Mouse (Mus musculus): ENCODE results near the gene 2810006K23Rik. TPM values are rescaled to one million over a fixed set of nuclear protein-coding genes. Genes with fewer than 3 reads are reported as not detected.
A peak's percentile ranks its signal among the peaks of the same experiment; 100 is the strongest.

The 2810006K23Rik gene
- polyA plus RNA-seq, 1 experiment, result 7.8 TPM

DNA sequence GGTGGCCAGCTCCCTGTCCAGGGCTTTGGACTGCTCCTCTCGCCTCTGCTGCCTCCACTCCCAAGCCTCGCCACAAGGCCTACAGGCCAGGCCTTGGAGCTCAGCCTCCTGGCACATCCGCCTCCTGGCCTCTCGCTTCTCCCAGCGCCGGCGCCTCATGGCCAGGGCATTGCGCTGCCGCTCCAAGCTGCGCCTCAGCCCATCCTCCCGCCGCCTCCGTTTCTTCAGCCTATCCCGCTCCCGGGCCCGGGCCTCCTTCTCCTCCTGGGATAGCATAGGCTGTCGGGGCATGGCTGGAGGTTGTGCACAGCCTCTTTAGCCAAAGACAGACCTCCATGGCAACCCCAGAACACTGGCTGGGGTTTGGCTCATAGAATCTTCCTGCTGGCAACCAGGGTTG, 21.3 kb downstream of the 2810006K23Rik start:
- peaks cover 49% of the 10 kb centered on the region for H3K79me3 ChIP-seq (ENCODE audit: low read depth)
- no peak overlapping the region for H3K4me3 ChIP-seq (ENCODE audit: insufficient read depth, poor library complexity, severe bottlenecking)
- no peak for TF ChIP-seq MAX (IDR thresholded peaks at IDR 0.05)
- no peak for TF ChIP-seq USF1 (IDR thresholded peaks at IDR 0.05; ENCODE audit: low read depth)
- no peak for TF ChIP-seq CEBPB (IDR thresholded peaks at IDR 0.05; ENCODE audit: low read depth)
- TF ChIP-seq CTCF (IDR thresholded peaks at IDR 0.05; ENCODE audit: control insufficient read depth, insufficient read depth, insufficient read length), result no peak
- TF ChIP-seq MYOD1 (IDR thresholded peaks at IDR 0.05; ENCODE audit: control insufficient read depth, insufficient read length, low read depth), result no peak
- no peak for TF ChIP-seq FOSL1 (IDR thresholded peaks at IDR 0.05; ENCODE audit: insufficient read depth, low read length, poor library complexity, severe bottlenecking)
- no peak for TF ChIP-seq MYOG (IDR thresholded peaks at IDR 0.05; ENCODE audit: control insufficient read depth, extremely low read depth, insufficient read length)
- H3ac ChIP-seq (ENCODE audit: control insufficient read depth, insufficient read length, low read depth), result no peak overlapping the region
- H3K79me2 ChIP-seq (ENCODE audit: control insufficient read depth, insufficient read depth), result peaks cover 63% of the 10 kb centered on the region
- peaks cover 43% of the 10 kb centered on the region for H3K36me3 ChIP-seq (ENCODE audit: control insufficient read depth, insufficient read depth)
- no peaks in the 10 kb centered on the region for H3K27me3 ChIP-seq (ENCODE audit: control insufficient read depth, insufficient read depth, insufficient read length)

DNA sequence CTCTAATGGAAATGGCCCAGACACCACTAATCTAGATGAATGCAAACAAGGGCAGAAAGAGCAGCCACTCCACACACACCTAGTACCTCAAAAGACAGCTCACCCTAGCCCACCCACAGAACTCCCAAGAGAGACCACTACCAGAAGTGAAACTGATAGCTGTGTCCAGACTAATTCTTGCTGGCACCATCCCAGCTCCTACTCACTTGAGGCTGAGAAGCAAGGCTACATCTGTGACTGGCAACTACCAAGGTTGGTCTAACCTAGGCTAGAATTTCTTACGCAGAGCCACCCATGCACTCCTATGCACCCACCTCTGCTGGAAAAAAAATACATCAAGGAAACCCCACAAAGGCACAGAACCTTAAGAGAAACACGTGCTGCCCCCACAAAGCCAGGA, 22.5 kb downstream of the 2810006K23Rik start:
- TF ChIP-seq USF1 (IDR thresholded peaks at IDR 0.05; ENCODE audit: low read depth) (no peak), MYOD1 (IDR thresholded peaks at IDR 0.05; ENCODE audit: control insufficient read depth, insufficient read length, low read depth) (no peak), MYOG (IDR thresholded peaks at IDR 0.05; ENCODE audit: control insufficient read depth, extremely low read depth, insufficient read length) (no peak), CTCF (IDR thresholded peaks at IDR 0.05; ENCODE audit: control insufficient read depth, insufficient read depth, insufficient read length) (no peak), MAX (IDR thresholded peaks at IDR 0.05) (no peak), FOSL1 (IDR thresholded peaks at IDR 0.05; ENCODE audit: insufficient read depth, low read length, poor library complexity, severe bottlenecking) (no peak), CEBPB (IDR thresholded peaks at IDR 0.05; ENCODE audit: low read depth) (no peak)
- Histone ChIP-seq H3K27me3 (ENCODE audit: control insufficient read depth, insufficient read depth, insufficient read length) (no peaks in the 10 kb centered on the region), H3K79me2 (ENCODE audit: control insufficient read depth, insufficient read depth) (peaks cover 64% of the 10 kb centered on the region), H3K36me3 (ENCODE audit: control insufficient read depth, insufficient read depth) (peaks cover 32% of the 10 kb centered on the region), H3K4me3 (ENCODE audit: insufficient read depth, poor library complexity, severe bottlenecking) (no peak overlapping the region), H3ac (ENCODE audit: control insufficient read depth, insufficient read length, low read depth) (no peak overlapping the region), H3K79me3 (ENCODE audit: low read depth) (peaks cover 49% of the 10 kb centered on the region)

DNA sequence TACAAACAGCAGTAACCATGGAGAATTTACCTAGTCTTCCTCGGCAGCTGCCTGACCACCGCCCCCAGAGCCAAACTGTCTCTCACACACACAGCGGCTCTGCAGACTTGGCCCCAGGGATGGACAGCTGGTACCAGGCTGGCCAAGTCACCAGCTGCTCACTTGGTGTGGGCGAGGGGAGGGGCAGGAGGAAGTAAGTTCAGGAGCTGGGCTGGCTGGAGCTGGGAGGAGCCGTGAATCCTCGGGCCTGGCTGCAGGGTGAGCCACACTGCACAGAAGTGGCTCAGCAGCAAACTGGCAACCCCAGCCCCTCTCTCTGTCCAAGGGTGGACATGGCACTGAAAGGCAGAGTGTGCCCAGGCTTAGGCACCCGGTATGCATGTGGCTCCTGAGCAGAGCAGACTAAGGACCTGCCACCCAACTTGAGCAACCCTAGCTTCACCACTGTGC, 23.2 kb downstream of the 2810006K23Rik start:
- H3K4me3 ChIP-seq (ENCODE audit: insufficient read depth, poor library complexity, severe bottlenecking), result peak overlapping the region; percentile 65
- peak overlapping the region; percentile 58 for H3ac ChIP-seq (ENCODE audit: control insufficient read depth, insufficient read length, low read depth)
- TF ChIP-seq FOSL1 (IDR thresholded peaks at IDR 0.05; ENCODE audit: insufficient read depth, low read length, poor library complexity, severe bottlenecking) (no peak), MYOG (IDR thresholded peaks at IDR 0.05; ENCODE audit: control insufficient read depth, extremely low read depth, insufficient read length) (no peak), USF1 (IDR thresholded peaks at IDR 0.05; ENCODE audit: low read depth) (no peak), MAX (IDR thresholded peaks at IDR 0.05) (peak; percentile 14), MYOD1 (IDR thresholded peaks at IDR 0.05; ENCODE audit: control insufficient read depth, insufficient read length, low read depth) (peak; percentile 88), CEBPB (IDR thresholded peaks at IDR 0.05; ENCODE audit: low read depth) (no peak), CTCF (IDR thresholded peaks at IDR 0.05; ENCODE audit: control insufficient read depth, insufficient read depth, insufficient read length) (no peak)
- H3K79me3 ChIP-seq (ENCODE audit: low read depth), result peaks cover 49% of the 10 kb centered on the region
- H3K27me3 ChIP-seq (ENCODE audit: control insufficient read depth, insufficient read depth, insufficient read length), result no peaks in the 10 kb centered on the region
- peaks cover 32% of the 10 kb centered on the region for H3K36me3 ChIP-seq (ENCODE audit: control insufficient read depth, insufficient read depth)
- peaks cover 64% of the 10 kb centered on the region for H3K79me2 ChIP-seq (ENCODE audit: control insufficient read depth, insufficient read depth)

DNA sequence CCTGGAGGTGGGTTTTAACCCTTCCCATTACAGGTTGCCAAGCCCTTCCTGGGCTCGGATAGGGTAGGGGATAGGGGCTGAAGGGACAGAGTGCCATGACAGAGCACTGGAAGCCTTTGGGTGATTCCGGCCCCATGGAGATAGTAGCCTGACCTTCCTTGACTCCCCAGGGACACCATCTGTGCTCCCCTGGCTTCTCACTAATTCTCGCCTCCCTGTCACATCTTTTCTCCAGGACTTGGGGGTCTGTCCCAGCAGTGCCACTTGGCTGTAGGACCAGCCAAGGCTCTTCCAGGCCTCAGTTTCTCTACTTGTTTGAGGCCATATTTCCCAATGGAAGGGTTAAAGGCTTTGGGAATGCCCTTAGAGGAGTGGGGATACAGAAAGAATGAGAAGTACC, 23.7 kb downstream of the 2810006K23Rik start:
- TF ChIP-seq MYOG (IDR thresholded peaks at IDR 0.05; ENCODE audit: control insufficient read depth, extremely low read depth, insufficient read length), result no peak
- no peak for TF ChIP-seq CEBPB (IDR thresholded peaks at IDR 0.05; ENCODE audit: low read depth)
- TF ChIP-seq MAX (IDR thresholded peaks at IDR 0.05), result peak; percentile 2
- no peak for TF ChIP-seq CTCF (IDR thresholded peaks at IDR 0.05; ENCODE audit: control insufficient read depth, insufficient read depth, insufficient read length)
- no peak for TF ChIP-seq MYOD1 (IDR thresholded peaks at IDR 0.05; ENCODE audit: control insufficient read depth, insufficient read length, low read depth)
- no peak for TF ChIP-seq FOSL1 (IDR thresholded peaks at IDR 0.05; ENCODE audit: insufficient read depth, low read length, poor library complexity, severe bottlenecking)
- no peak for TF ChIP-seq USF1 (IDR thresholded peaks at IDR 0.05; ENCODE audit: low read depth)
- Histone ChIP-seq H3K4me3 (ENCODE audit: insufficient read depth, poor library complexity, severe bottlenecking) (peak overlapping the region; percentile 65), H3K79me3 (ENCODE audit: low read depth) (peaks cover 49% of the 10 kb centered on the region), H3ac (ENCODE audit: control insufficient read depth, insufficient read length, low read depth) (peak overlapping the region; percentile 58), H3K36me3 (ENCODE audit: control insufficient read depth, insufficient read depth) (peaks cover 28% of the 10 kb centered on the region), H3K79me2 (ENCODE audit: control insufficient read depth, insufficient read depth) (peaks cover 64% of the 10 kb centered on the region), H3K27me3 (ENCODE audit: control insufficient read depth, insufficient read depth, insufficient read length) (no peaks in the 10 kb centered on the region)

DNA sequence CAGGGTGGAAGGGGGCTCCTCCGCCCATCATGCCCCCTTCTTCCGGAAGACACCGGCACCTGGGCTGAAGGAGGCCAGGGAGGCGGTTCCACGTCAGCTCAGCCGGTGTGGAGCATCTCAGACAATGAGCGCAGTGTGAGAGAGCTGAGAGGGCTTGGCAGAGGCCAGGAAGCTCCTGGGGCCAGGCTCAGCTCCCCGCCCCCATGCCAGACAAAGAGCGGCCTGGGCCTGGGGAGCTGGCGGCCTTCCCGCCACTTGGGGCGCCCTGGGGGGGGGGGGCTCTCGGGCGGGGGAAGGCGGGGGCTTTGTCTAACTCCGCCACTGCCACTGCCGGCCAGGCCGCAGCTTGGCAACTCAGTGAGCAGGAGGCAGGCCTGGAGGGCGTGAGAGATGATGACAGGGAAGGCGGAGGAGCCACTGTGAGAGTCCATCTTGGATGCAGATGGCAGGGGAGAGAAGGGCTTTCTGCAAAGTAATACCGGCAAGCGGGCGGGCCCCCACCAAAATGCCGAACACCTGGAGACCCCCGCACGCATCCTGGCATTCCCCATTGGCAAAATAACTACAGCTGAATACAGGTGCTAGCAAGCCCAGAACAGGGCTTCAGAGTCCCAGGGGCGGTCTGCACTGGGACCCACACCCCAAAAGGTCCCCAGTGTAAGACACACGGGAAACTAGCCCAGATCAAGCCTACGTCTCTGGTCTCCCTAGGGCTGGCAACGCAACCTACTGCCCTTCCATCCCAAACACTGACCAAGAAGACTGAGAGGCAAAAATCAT, 24.4 kb downstream of the 2810006K23Rik start:
- H3K79me3 ChIP-seq (ENCODE audit: low read depth), result peaks cover 49% of the 10 kb centered on the region
- peaks cover 64% of the 10 kb centered on the region for H3K79me2 ChIP-seq (ENCODE audit: control insufficient read depth, insufficient read depth)
- H3ac ChIP-seq (ENCODE audit: control insufficient read depth, insufficient read length, low read depth), result peak overlapping the region; percentile 91
- peaks cover 25% of the 10 kb centered on the region for H3K36me3 ChIP-seq (ENCODE audit: control insufficient read depth, insufficient read depth)
- TF ChIP-seq MYOD1 (IDR thresholded peaks at IDR 0.05; ENCODE audit: control insufficient read depth, insufficient read length, low read depth) (no peak), CEBPB (IDR thresholded peaks at IDR 0.05; ENCODE audit: low read depth) (no peak), MAX (IDR thresholded peaks at IDR 0.05) (peak; percentile 36)
- H3K4me3 ChIP-seq (ENCODE audit: insufficient read depth, poor library complexity, severe bottlenecking), result peak overlapping the region; percentile 65
- no peaks in the 10 kb centered on the region for H3K27me3 ChIP-seq (ENCODE audit: control insufficient read depth, insufficient read depth, insufficient read length)
